Mouse (Mus musculus) left cerebral cortex, adult 18-20 months (tissue): ENCODE data around the gene Wnt3a. TPM values are rescaled to one million over a fixed set of nuclear protein-coding genes. Genes with fewer than 3 reads are reported as not detected.
"Not testable (repeated sequence)": the region's sequence is repeated elsewhere in the genome, so short reads cannot be mapped to it uniquely, and the experiment has no call there.

Experiments
- DNase-seq, 2 experiments: peaks; one replicate each; pipeline ENCODE4 v3.0.0; 2021 to 2022; ENCODE audit warnings: low spot score in 2 of 2, mixed read lengths in 1 of 2
- microRNA-seq, 2 experiments: library from miRNA; unstranded; fragments of <30 nt; microRNA quantifications; one replicate each; pipeline ENCODE4 v1.2.0; 2021
- total RNA-seq, 2 experiments: library from RNA; stranded (reverse); gene quantifications; 2 replicates each; pipeline ENCODE4 v1.2.3; 2021

The Wnt3a gene
- total RNA-seq, 2 experiments from 2014 or later: 0.12 TPM; not detected in 1

DNA sequence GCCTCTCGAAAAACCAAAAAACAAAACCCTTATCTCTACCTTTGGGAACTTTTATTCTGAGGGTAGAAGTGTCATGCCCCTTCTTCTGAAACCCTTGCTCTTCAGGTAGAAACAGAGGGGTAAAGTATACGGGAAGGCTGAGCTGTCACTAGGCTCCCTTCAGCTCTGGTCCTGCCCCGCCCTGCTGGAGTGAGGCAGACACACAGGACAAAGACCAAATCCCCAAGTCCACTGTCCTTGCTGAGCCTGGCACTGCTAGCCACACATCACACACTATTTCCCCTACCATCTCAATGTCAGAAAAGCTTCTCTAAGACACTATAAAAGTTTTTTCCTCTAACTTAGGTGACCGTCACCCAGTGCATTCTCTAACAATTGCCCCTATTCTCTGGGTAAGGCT is 68.2 kb downstream of the Wnt3a start:
- no peak for DNase-seq

- no peak for DNase-seq
These were observed 68.9 kb downstream of the Wnt3a start for GRCm38 (mm10) chr11:59221604-59222003.

DNA sequence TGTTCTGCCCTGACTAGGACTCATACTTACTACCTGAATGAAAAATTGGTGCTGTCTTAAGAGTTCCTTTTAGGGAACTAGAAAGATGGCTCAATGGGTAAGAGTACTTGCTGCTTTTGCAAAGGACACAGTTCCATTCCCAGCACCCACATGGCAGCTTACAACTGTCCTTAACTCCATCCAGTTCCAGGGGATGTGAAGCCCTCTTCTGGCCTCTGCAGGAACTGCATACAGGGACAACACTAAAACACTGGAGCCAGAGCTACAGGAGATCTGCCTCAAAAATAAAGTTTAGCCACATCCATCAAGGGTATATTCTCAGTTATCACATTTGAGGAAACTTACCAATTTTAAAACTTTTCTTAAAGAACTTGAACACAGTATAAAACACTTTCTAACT is 71.5 kb downstream of the Wnt3a start:
- DNase-seq: no peak

- DNase-seq: no peak
These were observed 72.1 kb downstream of the Wnt3a start for GRCm38 (mm10) chr11:59218389-59218998.

DNA sequence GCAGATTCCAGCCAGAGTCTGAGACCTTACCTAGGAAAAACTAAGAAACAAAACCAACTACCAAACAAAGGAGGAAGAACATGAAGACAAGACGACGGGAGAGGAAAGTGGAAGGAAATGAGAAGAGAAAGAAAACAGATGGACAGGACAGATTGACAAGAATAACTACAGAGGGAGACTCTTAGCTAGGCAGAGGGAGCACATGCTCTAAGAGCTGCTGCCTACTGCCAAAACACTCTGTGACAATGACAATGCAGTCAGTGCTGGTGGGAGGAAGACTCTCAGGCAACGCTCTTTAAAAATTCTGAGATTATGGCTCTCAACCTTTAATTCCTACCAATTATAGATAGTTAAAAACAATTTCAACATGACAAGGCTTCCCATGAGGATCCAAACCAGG is 73.6 kb downstream of the Wnt3a start:
- no peak for DNase-seq

DNA sequence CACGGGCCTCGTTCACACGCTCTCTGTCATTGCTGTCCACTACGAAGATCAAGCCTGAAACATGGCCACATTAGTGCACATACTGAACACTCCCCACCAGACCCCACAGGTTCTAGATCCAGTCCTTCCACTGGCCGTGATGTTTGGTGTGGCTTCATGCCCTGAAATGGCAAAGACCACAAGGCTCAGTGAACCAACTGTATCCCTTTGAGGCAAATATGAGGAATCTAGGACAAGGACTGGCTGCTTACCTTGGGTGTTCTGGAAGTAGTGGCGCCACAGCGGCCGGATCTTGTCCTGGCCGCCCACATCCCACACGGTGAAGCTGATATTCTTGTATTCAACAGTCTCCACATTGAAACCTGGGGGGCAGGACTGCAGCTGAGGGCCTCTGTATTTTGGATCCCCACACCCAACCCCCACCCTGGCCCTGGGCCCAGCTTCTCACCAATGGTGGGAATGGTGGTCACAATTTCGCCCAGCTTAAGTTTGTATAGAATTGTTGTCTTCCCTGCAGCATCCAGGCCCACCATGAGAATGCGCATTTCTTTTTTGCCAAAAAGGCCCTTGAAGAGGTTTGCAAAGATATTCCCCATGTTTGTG is 77.6 kb downstream of the Wnt3a start:
- DNase-seq: no peak

- not testable (repeated sequence) for DNase-seq
These were observed 78.2 kb downstream of the Wnt3a start for GRCm38 (mm10) chr11:59212320-59212719.

GRCm38 (mm10) chr11:59211561-59211960 is 79.0 kb downstream of the Wnt3a start:
- DNase-seq: not testable (repeated sequence)

- DNase-seq: no peak
These were observed 80.5 kb downstream of the Wnt3a start for GRCm38 (mm10) chr11:59210020-59210419.

- DNase-seq: no peak
These were observed 81.0 kb downstream of the Wnt3a start for GRCm38 (mm10) chr11:59209580-59209979.

DNA sequence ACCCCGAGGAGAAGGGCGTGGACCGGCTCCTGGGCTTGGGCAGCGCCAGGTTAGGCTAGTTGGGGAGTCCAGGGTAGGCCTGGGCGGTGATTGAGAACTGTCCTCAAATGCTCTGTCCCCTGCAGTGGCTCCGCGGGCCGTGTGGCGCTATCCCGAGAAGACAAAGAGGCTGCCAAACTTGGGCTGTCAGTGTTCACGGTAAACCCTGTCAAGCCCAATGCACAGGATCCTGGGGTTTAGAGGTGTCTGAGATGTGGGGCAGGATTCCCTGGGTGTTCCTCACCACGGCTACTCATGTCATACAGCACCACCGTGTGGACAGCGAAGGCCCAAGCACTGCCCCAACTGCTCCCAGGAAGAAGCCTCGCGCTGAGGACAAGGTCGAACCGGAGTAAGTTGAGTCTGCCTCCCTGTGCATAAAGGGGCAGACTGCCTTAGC is 81.5 kb downstream of the Wnt3a start:
- DNase-seq: peak; percentile 58 to 64

DNA sequence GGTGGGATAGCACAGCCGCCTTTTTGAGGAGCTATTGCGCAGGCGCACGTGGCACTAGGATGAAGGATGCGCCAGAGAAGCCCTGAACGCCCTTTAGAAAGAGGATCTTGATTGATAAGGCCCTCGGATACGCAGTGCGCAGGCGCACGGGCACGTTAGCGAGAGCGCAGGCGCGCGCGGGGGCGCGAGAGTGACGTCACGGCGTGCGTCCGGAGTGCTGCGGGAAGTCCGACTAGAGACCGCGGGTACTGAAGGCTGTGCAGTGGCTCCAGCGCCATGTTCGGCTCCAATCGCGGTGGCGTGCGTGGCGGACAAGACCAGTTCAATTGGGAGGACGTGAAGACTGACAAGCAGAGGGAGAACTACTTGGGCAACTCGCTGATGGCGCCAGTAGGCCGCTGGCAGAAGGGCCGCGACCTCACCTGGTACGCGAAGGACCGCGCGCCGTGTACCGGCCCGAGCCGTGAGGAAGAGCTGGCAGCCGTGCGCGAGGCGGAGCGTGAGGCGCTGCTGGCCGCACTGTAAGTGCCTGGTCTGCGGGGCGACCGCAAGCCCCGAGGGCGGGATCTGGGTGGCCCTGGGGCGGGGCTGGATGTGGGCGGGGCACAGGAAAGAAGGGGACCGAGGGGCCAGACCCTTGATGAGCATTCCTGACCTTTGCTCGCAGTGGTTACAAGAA is 82.3 kb downstream of the Wnt3a start, which contains the start of gene 2310033P09Rik:
Gene 2310033P09Rik (plus strand): TSS at position 169 of the 679 bp plus-strand sequence.
- DNase-seq: peak; percentile 92 to 95

GRCm38 (mm10) chr11:59202081-59202995 is 88.2 kb downstream of the Wnt3a start, which contains the start of gene Mrpl55:
Mrpl55 (plus strand) TSS chr11:59202486.
- DNase-seq: peak; percentile 92 to 97

DNA sequence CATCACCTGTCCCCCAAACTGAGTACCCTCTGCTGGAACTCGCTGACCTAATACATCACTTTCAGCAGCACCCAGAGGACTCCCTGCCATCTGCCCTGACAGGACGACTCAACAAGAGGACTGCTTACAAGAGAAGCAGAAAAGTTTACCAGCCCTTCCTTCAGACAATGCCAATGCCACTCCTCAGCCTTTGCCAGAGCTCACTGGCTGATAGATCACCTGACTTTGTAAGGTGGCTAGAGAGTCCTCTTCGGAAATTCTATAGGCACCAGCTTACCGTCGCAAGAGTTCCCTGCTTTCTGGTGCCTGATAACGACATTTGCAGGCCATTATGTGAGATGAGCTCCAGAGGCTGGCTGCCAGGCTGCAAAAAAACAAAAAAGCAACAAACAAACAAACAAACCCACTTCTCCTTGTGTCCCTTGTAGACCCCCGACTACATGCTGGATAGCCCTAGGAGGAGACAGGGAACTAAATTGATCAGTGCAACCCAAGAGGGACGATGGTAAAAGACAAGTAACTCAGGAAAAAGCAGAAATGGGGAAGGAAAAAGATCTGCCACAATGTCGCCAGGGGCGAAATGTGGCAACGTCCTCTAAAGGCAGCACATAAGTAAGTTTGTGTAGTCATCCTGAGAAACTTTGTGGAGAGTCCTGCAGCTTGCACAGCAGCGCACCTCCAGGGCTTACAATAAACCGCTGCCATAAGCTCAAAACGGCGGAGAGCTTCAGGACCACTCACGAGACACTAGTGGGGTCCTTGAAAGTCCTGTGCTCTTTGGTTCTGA is 89.1 kb downstream of the Wnt3a start:
- DNase-seq: no peak

Small RNA genes lying within 50 kb of the gene (microRNA-seq; reads per million reads assigned to microRNA genes)
- gene Gm24756: 0 reads per million in 2 experiments

Other genes starting within 250 kb of the Wnt3a start
- gene Obscn, start 154.3 kb downstream of the Wnt3a start, total RNA-seq: 1 to 10 TPM; 1.5 to 2.4 TPM
- gene Iba57, start 127.0 kb downstream of the Wnt3a start, total RNA-seq: 1 to 10 TPM; 7.2 to 7.4 TPM
- 1 to 10 TPM; 7.5 to 8.1 TPM for gene Gjc2, start 107.5 kb downstream of the Wnt3a start, total RNA-seq
- 100 to 1,000 TPM; 144 TPM for gene Guk1, start 98.5 kb downstream of the Wnt3a start, total RNA-seq
- 10 to 100 TPM; 43.8 to 44.4 TPM for gene Mrpl55, start 88.3 kb downstream of the Wnt3a start, total RNA-seq
- gene 2310033P09Rik, start 82.4 kb downstream of the Wnt3a start, total RNA-seq: 10 to 100 TPM; 20.6 to 21.2 TPM
- gene Arf1, start 62.5 kb downstream of the Wnt3a start, total RNA-seq: 100 to 1,000 TPM; 451 to 469 TPM
- gene Wnt9a, start 16.2 kb upstream of the Wnt3a start, total RNA-seq: 10 to 100 TPM; 11.9 to 17.2 TPM
- gene Prss38, start 84.9 kb upstream of the Wnt3a start, total RNA-seq: not detected
- gene Jmjd4, start 159.3 kb upstream of the Wnt3a start, total RNA-seq: 10 to 100 TPM; 25.7 to 25.9 TPM
- gene Snap47, start 160.4 kb upstream of the Wnt3a start, total RNA-seq: 100 to 1,000 TPM; 396 to 405 TPM
- gene Zfp867, start 181.7 kb upstream of the Wnt3a start, total RNA-seq: 1 to 10 TPM; 3.4 to 3.5 TPM
- 10 to 100 TPM in 1 of 2 experiments, 1 to 10 TPM in 1; 8.1 to 11.1 TPM for gene Zkscan17, start 236.0 kb upstream of the Wnt3a start, total RNA-seq